Mouse (Mus musculus) heart, adult 2 months (tissue): ENCODE measurements around the gene Cwc27.

Source experiments
- CTCF ChIP-seq: fragments of 200-600 bp; IDR thresholded peaks from 2 replicates; pipeline ENCODE4 v1.8.1; 2022; ENCODE audit warnings: antibody characterized with exemption, mild to moderate bottlenecking, moderate library complexity
- POLR2A ChIP-seq: fragments of 200-500 bp; IDR thresholded peaks from 2 replicates; pipeline ENCODE4 v1.6.1; 2011; ENCODE audit warnings: mild to moderate bottlenecking, low read depth, low read length, control low read depth; ENCODE audit not compliant: insufficient read depth

DNA sequence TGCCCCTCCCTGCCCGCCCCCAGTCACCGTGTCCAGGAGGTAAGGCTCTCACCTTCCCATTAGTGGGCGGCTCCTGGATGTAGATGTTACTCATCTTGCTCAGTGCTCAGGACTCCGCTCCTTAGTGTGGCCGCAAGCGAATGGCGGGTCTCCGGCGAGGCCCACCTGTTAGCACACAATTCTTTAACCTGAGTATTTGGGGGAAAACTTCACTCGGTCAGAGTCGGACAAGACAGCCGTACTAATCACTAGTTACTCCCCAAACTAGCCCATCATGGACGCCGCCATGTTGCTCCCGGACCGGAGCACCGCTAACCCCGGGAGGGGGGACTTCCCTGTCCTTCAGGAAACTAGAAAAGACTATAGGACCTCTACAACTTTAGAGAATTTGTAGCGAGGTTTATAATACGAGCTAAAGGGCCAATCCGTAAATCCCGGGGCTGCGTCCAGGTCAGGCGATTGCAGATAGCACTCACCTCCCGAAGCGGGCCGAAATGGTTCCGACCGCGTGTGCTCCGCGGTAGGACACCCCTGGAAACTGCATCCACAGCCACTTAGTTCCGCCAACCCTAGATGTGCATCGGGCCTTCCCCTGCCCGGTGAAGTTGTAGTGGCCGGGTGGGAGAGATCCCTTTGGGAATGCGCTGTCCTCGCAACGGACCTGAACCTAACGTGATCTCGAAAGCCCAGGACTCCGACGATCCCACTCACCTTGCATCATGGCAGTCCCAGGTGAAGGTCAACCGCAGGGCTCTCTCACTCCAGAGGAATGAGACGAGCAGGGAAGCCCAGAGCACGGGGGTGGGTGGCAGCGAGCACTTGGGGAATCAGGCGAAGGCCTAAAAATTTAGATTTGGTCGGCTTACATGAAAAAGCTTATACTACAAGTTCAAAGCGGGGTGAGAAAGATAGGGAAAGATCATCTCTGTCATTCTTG, at the start of gene Cwc27:
- TF ChIP-seq POLR2A (peak; percentile 67), CTCF (no peak)
